Mouse (Mus musculus): ENCODE results near the gene Ppp2r5b.

DNA sequence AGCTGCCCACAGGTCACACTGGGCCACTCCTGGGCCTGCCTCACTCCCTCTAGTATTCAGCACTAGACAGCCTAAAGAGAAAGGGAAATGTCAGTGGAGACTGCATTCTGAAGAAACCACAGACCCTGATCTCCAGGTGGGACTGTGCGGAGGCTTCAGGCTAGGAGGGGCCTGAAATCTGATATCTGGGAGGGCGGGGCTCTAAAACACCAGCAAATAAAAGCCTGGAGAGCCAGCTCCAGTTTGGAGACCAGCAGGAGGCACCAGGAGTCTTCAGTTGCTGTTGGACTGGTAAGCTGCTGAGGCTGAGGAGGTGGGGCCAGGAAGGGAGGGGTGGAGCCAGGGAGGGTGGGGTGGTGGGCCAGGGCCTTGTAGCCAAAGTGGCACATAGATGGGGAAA, 9.5 kb downstream of the Ppp2r5b start, which contains the start of gene Gpha2:
- TF ChIP-seq POLR2A (IDR thresholded peaks at IDR 0.05; ENCODE audit: borderline replicate concordance, extremely low read depth, low read depth, low read length) (no peak), CTCF (IDR thresholded peaks at IDR 0.05; ENCODE audit: insufficient read depth, low read length) (no peak)

All from lung, adult 2 months (tissue).